Mouse (Mus musculus) hindbrain, embryonic 15.5 days (tissue): ENCODE data around the gene Morf4l2. TPM values are rescaled to one million over a fixed set of nuclear protein-coding genes. Genes with fewer than 3 reads are reported as not detected.
"Not testable (repeated sequence)": the region's sequence is repeated elsewhere in the genome, so short reads cannot be mapped to it uniquely, and the experiment has no call there.

Experiments
- ATAC-seq: fragments of 200-750 bp; cut with Nextera tagmentation; 2 replicates; pipeline ENCODE4 v1.8.0; 2017; ENCODE audit warnings: low read depth, moderate number of reproducible peaks, moderate TSS enrichment; ENCODE audit not compliant: low FRiP score
- H3K27ac ChIP-seq: fragments of 300-500 bp; sonication (generic); replicated peaks from 2 replicates; pipeline ENCODE4 v1.5.1; 2015; ENCODE audit warnings: mild to moderate bottlenecking, inconsistent platforms
- H3K27me3 ChIP-seq: fragments of 300-500 bp; sonication (generic); 2 replicates; pipeline ENCODE4 v1.6.1; 2015; ENCODE audit warnings: control low read depth, inconsistent platforms
- H3K36me3 ChIP-seq: fragments of 300-500 bp; sonication (generic); 2 replicates; pipeline ENCODE4 v1.6.1; 2015; ENCODE audit warnings: control low read depth, inconsistent platforms
- H3K4me1 ChIP-seq: fragments of 300-500 bp; sonication (generic); replicated peaks from 2 replicates; pipeline ENCODE4 v1.6.1; 2015; ENCODE audit warnings: control low read depth, inconsistent platforms
- H3K4me2 ChIP-seq: fragments of 300-500 bp; sonication (generic); 2 replicates; pipeline ENCODE4 v1.6.1; 2015; ENCODE audit warnings: moderate library complexity, mild to moderate bottlenecking, inconsistent platforms
- H3K4me3 ChIP-seq: fragments of 300-500 bp; sonication (generic); 2 replicates; pipeline ENCODE4 v1.5.1; 2015; ENCODE audit warnings: mild to moderate bottlenecking, inconsistent platforms
- H3K9ac ChIP-seq: fragments of 300-500 bp; sonication (generic); 2 replicates; pipeline ENCODE4 v1.6.1; 2015; ENCODE audit warnings: inconsistent platforms
- H3K9me3 ChIP-seq: fragments of 300-500 bp; sonication (generic); 2 replicates; pipeline ENCODE4 v1.6.1; 2016; ENCODE audit warnings: control low read depth, inconsistent platforms
- WGBS: fragments of 180-500 bp; shearing (Covaris S2); methylation state at CpG from one replicate; pipeline ENCODE4 v1.1.7; 2015; 5-methylcytosine and 5-hydroxymethylcytosine counted together
- polyA plus RNA-seq: library from polyadenylated mRNA; unstranded; fragments of >200 nt; fragmentation: Nextera tagmentation; extraction: Ambion mirVana; gene quantifications from 2 replicates; pipeline ENCODE4 v1.2.1, GENCODE M21; 2015

Morf4l2 gene
- polyA plus RNA-seq, 1 experiment from 2014 or later = 523 TPM

GRCm38 (mm10) chrX:136741651-136742201 is 1.8 kb downstream of the Morf4l2 start:
- peak; percentile 80 for ATAC-seq
- H3K4me2 ChIP-seq = peak overlapping the region; percentile 59
- peak overlapping the region; percentile 59 for H3K4me3 ChIP-seq
- WGBS = 30% methylated on average over 44 of the region's 46 CpGs
- H3K9me3 ChIP-seq = no peaks in the 10 kb centered on the region
- no peaks in the 10 kb centered on the region for H3K27me3 ChIP-seq
- peak overlapping the region; percentile 95 for H3K27ac ChIP-seq
- no peaks in the 10 kb centered on the region for H3K36me3 ChIP-seq
- 0 out of 2 replicates have a peak overlapping the region, but pooled peaks have one; percentile 39 for H3K9ac ChIP-seq
- H3K4me1 ChIP-seq = peaks cover 7% of the 10 kb centered on the region

DNA sequence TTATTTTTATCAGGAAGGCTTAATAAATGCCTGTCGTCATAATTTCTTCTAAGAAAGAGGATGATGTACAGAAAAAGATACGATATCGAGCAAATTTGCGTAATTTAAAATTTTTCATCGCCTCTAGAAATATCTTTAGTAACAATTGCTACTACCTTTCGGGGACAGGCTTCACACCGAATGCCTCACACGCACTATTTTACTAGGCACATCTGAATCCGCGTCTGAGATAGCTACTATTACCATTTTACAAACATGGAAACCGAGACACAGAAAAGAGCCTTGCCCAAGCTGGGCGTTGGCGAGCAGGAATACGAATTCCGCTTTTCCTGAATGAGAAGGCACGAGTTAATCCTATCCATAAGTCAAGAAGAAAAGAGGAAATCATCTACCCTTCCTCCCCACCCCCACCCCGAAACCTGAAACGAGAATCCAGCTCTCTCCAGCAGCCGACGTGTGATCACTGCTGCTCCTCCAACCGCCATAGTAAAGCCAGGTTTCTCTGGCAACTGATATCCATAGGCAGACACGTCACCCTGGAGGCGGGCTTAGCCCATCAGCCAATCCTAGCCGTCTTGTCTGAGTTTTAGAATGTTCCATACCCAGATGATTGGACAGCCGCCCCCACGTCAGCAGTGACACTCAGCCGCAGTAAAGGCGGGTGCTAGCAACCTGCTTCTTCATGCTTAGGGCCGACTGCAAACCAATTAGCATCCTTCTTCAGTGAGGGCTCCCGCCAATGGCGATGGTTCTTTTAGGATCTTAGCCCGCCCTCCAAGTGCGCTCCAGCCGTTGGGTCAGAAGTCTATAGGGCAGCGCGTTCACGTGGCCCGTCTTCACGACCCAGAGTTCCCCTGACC is 2.5 kb downstream of the Morf4l2 start:
- Histone ChIP-seq H3K27me3 (no peaks in the 10 kb centered on the region), H3K4me2 (peak overlapping the region; percentile 59), H3K27ac (peak overlapping the region; percentile 95), H3K36me3 (no peaks in the 10 kb centered on the region), H3K4me1 (peaks cover 7% of the 10 kb centered on the region), H3K9ac (peak overlapping the region; percentile 67), H3K9me3 (no peaks in the 10 kb centered on the region), H3K4me3 (peak overlapping the region; percentile 59)
- WGBS = 22% methylated on average over 39 of the region's 39 CpGs
- ATAC-seq = peak; percentile 98

- Histone ChIP-seq H3K4me2 (peak overlapping the region; percentile 59), H3K36me3 (no peaks in the 10 kb centered on the region), H3K27me3 (no peaks in the 10 kb centered on the region), H3K4me1 (peaks cover 7% of the 10 kb centered on the region), H3K27ac (peak overlapping the region; percentile 84), H3K9me3 (no peaks in the 10 kb centered on the region), H3K4me3 (peak overlapping the region; percentile 59), H3K9ac (peak overlapping the region; percentile 67)
- WGBS = 18% methylated on average over 15 of the region's 15 CpGs
- ATAC-seq = no peak
These were observed 3.3 kb downstream of the Morf4l2 start for GRCm38 (mm10) chrX:136740087-136740790.

DNA sequence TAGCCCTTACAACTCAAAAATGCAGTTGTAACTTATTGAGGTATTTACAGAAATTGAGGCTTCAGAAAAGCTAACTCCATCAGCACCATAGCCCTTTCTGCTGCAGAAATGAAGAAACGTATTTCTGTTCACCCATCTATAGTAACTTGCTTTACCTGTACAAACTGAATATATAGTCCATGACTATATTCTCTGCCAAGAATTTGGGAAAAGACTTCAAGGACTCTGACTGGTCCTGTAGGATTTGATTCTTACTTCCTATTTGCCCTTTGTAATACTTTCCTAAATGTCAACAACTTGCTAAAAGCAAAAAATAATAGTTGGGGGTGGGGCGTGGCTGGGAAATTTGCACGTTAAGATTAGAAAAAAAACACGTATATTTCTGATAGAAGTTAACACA is 11.5 kb downstream of the Morf4l2 start:
- Histone ChIP-seq H3K27ac (no peak overlapping the region), H3K36me3 (peaks cover 7% of the 10 kb centered on the region; the same call in 1 of the 2 replicates), H3K4me1 (no peaks in the 10 kb centered on the region), H3K27me3 (no peaks in the 10 kb centered on the region), H3K9ac (no peak overlapping the region), H3K4me2 (no peak overlapping the region), H3K4me3 (no peak overlapping the region), H3K9me3 (no peaks in the 10 kb centered on the region)
- WGBS = 86% methylated on average over 4 of the region's 4 CpGs
- no peak for ATAC-seq

GRCm38 (mm10) chrX:136714742-136715474 is 28.6 kb downstream of the Morf4l2 start:
- peak; percentile 93 for ATAC-seq
- not testable (repeated sequence) for H3K4me1 ChIP-seq, H3K9me3 ChIP-seq, H3K9ac ChIP-seq, H3K36me3 ChIP-seq, H3K4me2 ChIP-seq, H3K27me3 ChIP-seq, H3K4me3 ChIP-seq
- 33% methylated on average over 2 of the region's 3 CpGs for WGBS
- H3K27ac ChIP-seq = peak overlapping the region; percentile 62

DNA sequence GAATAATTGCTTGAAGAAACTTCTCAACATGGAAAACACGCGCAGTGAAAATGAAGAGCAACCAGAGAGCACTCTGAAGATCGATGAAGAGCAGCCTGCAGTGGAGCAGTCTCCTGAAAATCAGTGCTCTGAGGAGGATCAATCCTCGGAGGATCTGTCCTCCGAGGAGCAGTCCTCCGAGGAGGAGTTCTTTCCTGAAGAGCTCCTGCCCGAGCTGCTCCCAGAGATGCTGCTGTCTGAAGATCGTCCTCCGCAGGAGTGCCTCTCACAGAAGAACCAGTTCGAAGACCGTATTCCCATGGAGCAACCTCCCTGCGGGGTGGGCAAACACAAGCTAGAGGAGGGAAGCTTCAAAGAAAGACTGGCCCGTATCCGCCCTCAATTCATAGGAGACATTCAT is 34.7 kb downstream of the Morf4l2 start:
- H3K27me3 ChIP-seq = no peaks in the 10 kb centered on the region; the same call in 1 of the 2 replicates
- H3K4me1 ChIP-seq = peaks cover 5% of the 10 kb centered on the region; the same call in 1 of the 2 replicates
- ATAC-seq = peak; percentile 54
- peak overlapping the region; percentile 56 for H3K9ac ChIP-seq
- no peaks in the 10 kb centered on the region for H3K9me3 ChIP-seq
- H3K4me3 ChIP-seq = peak overlapping the region; percentile 52
- WGBS = 17% methylated on average over 14 of the region's 14 CpGs
- H3K4me2 ChIP-seq = peak overlapping the region; percentile 64
- peak overlapping the region; percentile 93 for H3K27ac ChIP-seq
- no peaks in the 10 kb centered on the region for H3K36me3 ChIP-seq

GRCm38 (mm10) chrX:136708168-136708681 is 35.3 kb downstream of the Morf4l2 start:
- peak; percentile 90 for ATAC-seq
- Histone ChIP-seq H3K4me2 (peak overlapping the region; percentile 64), H3K9me3 (no peaks in the 10 kb centered on the region), H3K4me3 (peak overlapping the region; percentile 52), H3K9ac (peak overlapping the region; percentile 56), H3K27ac (peak overlapping the region; percentile 93), H3K4me1 (peaks cover 5% of the 10 kb centered on the region; the same call in 1 of the 2 replicates), H3K27me3 (no peaks in the 10 kb centered on the region; the same call in 1 of the 2 replicates), H3K36me3 (no peaks in the 10 kb centered on the region)
- 24% methylated on average over 18 of the region's 18 CpGs for WGBS

GRCm38 (mm10) chrX:136707446-136708167 is 35.9 kb downstream of the Morf4l2 start, which contains the start of gene Tceal1:
Gene Tceal1 (plus strand): TSS chrX:136707982.
- no peaks in the 10 kb centered on the region for H3K9me3 ChIP-seq
- H3K4me1 ChIP-seq = peaks cover 5% of the 10 kb centered on the region; the same call in 1 of the 2 replicates
- H3K36me3 ChIP-seq = no peaks in the 10 kb centered on the region
- peak within 1 kb of the TSS; percentile 64 for H3K4me2 ChIP-seq
- WGBS = 27% methylated on average over 15 of the region's 15 CpGs
- H3K27ac ChIP-seq = peak within 1 kb of the TSS; percentile 93
- no peaks in the 10 kb centered on the region; the same call in 1 of the 2 replicates for H3K27me3 ChIP-seq
- H3K9ac ChIP-seq = peak within 1 kb of the TSS; percentile 56
- ATAC-seq = peak; percentile 95
- peak within 1 kb of the TSS; percentile 52 for H3K4me3 ChIP-seq

DNA sequence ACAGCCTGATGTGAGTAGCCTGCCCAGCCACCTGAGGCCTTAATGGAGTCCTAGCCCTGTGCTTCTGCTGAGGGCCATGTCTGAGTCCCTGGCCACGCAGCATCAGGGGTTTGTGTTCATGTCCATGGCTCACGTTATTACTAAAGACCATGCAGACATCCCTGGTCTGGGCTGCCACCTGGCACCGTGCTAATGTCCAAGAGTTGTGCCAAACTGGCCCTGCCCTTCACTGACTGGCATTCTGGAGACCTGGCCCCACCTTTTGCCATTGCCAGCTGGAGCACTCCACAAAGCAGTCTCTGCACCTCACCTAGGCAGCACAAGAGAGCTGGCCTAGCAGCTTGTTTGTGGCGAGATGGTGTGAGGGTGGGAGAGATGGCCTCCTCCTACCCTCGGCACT is 50.3 kb downstream of the Morf4l2 start:
- H3K4me1 ChIP-seq = no peaks in the 10 kb centered on the region

GRCm38 (mm10) chrX:136692294-136692675 is 51.2 kb downstream of the Morf4l2 start:
- WGBS = 63% methylated on average over 4 of the region's 4 CpGs
- Histone ChIP-seq H3K27me3 (no peaks in the 10 kb centered on the region), H3K4me1 (no peaks in the 10 kb centered on the region), H3K4me2 (no peak overlapping the region), H3K9ac (no peak overlapping the region), H3K4me3 (no peak overlapping the region), H3K9me3 (no peaks in the 10 kb centered on the region), H3K27ac (peak overlapping the region; percentile 46), H3K36me3 (no peaks in the 10 kb centered on the region)
- 0 out of 2 replicates have a peak, but pooled peaks have one; percentile 38 for ATAC-seq

More for the DNA sequence above, 50.3 kb downstream of the Morf4l2 start:
- no peaks in the 10 kb centered on the region for H3K27me3 ChIP-seq
- H3K27ac ChIP-seq = no peak overlapping the region
- H3K9me3 ChIP-seq = no peaks in the 10 kb centered on the region
- no peak overlapping the region for H3K4me3 ChIP-seq
- no peak for ATAC-seq
- no peak overlapping the region for H3K9ac ChIP-seq
- no peaks in the 10 kb centered on the region for H3K36me3 ChIP-seq
- H3K4me2 ChIP-seq = no peak overlapping the region
- 77% methylated on average over 5 of the region's 5 CpGs for WGBS
